Mouse (Mus musculus) MEL-GATA-1-ER (cell line): Measurements from ENCODE around the gene Vstm4.

Source experiments
- DNase-seq: peaks from one replicate; pipeline ENCODE4 v3.0.0-alpha.2; 2012; ENCODE audit warnings: low read depth; ENCODE audit errors: extremely low read depth

Vstm4 gene

GRCm38 (mm10) chr14:32856681-32857328 is at the start of gene Vstm4:
Gene Vstm4 (plus strand): TSS chr14:32856756.
- DNase-seq: no peak

- no peak for DNase-seq
Measured at GRCm38 (mm10) chr14:32810111-32810510, 46.4 kb upstream of the Vstm4 start.

- no peak for DNase-seq
Measured at GRCm38 (mm10) chr14:32812429-32812828, 44.1 kb upstream of the Vstm4 start.

GRCm38 (mm10) chr14:32814961-32815360 is 41.6 kb upstream of the Vstm4 start:
- no peak for DNase-seq

GRCm38 (mm10) chr14:32816533-32816932 is 40.0 kb upstream of the Vstm4 start:
- no peak for DNase-seq

- no peak for DNase-seq
Measured at GRCm38 (mm10) chr14:32817258-32817657, 39.3 kb upstream of the Vstm4 start.

GRCm38 (mm10) chr14:32819297-32819696 is 37.3 kb upstream of the Vstm4 start:
- DNase-seq: no peak

GRCm38 (mm10) chr14:32822812-32823211 is 33.7 kb upstream of the Vstm4 start:
- no peak for DNase-seq

GRCm38 (mm10) chr14:32823861-32824260 is 32.7 kb upstream of the Vstm4 start:
- DNase-seq: no peak

- no peak for DNase-seq
Measured at GRCm38 (mm10) chr14:32824267-32825150, 32.0 kb upstream of the Vstm4 start.

- DNase-seq: no peak
Measured at GRCm38 (mm10) chr14:32825426-32826032, 31.0 kb upstream of the Vstm4 start.

GRCm38 (mm10) chr14:32827165-32827564 is 29.4 kb upstream of the Vstm4 start:
- no peak for DNase-seq

- no peak for DNase-seq
Measured at GRCm38 (mm10) chr14:32827994-32828650, 28.4 kb upstream of the Vstm4 start.

- no peak for DNase-seq
Measured at GRCm38 (mm10) chr14:32833847-32834246, 22.7 kb upstream of the Vstm4 start, which contains the start of gene Fam170b. Gene Fam170b (plus strand): TSS chr14:32833962.

GRCm38 (mm10) chr14:32835181-32835580 is 21.4 kb upstream of the Vstm4 start:
- no peak for DNase-seq

- DNase-seq: no peak
Measured at GRCm38 (mm10) chr14:32835596-32835995, 21.0 kb upstream of the Vstm4 start.

- DNase-seq: no peak
Measured at GRCm38 (mm10) chr14:32836191-32836590, 20.4 kb upstream of the Vstm4 start.

- DNase-seq: no peak
Measured at GRCm38 (mm10) chr14:32842052-32842451, 14.5 kb upstream of the Vstm4 start.

GRCm38 (mm10) chr14:32854059-32854458 is 2.5 kb upstream of the Vstm4 start:
- no peak for DNase-seq

- DNase-seq: no peak
Measured at GRCm38 (mm10) chr14:32856246-32856645, 310 bp upstream of the Vstm4 start.

- no peak for DNase-seq
Measured at GRCm38 (mm10) chr14:32858361-32858760, 1.8 kb downstream of the Vstm4 start.
